Comparison of ENCODE assay signal across 8 mouse cellular contexts in genomic region chr8:80878801-80879425, GRCm38 (mm10). TPM values are rescaled to one million over a fixed set of nuclear protein-coding genes. Genes with fewer than 3 reads are reported as not detected.
DNase-seq lines count a peak whose midpoint lies in the region; ATAC-seq and TF ChIP-seq lines count a peak whose summit lies in the region.

No protein-coding gene starts in this region.

- ATAC-seq in forebrain, postnatal 0 days = no peak
- ATAC-seq in inflammation-experienced regulatory T-cells, adult 6 months = no peak

- DNase-seq in ES-E14 (ENCODE audit: low read depth, low spot score) = no peak
- DNase-seq in adrenal gland, postnatal 4 days (ENCODE audit: low spot score in 2 of 2) = peak; percentile 41 to 46
- DNase-seq in forebrain, postnatal 0 days = peak; percentile 64
- DNase-seq in hindbrain, embryonic 10.5 days (ENCODE audit: low spot score) = peak; percentile 63
- DNase-seq in layer of hippocampus, postnatal 36 days = peak; percentile 42 to 47
- DNase-seq in lung, postnatal 4 days = peak; percentile 80 to 81
- DNase-seq in right cerebral cortex, adult 2 months (ENCODE audit: low spot score in 2 of 2) = peak; percentile 26 to 31

- peak overlapping the region; percentile 74 for H3K4me2 ChIP-seq in forebrain, postnatal 0 days (ENCODE audit: low read depth)

- H3K9ac ChIP-seq in ES-E14 (ENCODE audit: insufficient read depth, low read depth, low read length, poor library complexity, severe bottlenecking) = peak overlapping the region; percentile 65; the same call in 1 of the 2 replicates
- H3K9ac ChIP-seq in forebrain, postnatal 0 days = peak overlapping the region; percentile 70

- peak; percentile 39 for TF ChIP-seq CTCF in forebrain, postnatal 0 days (IDR thresholded peaks at IDR 0.05; ENCODE audit: low read depth)

- H3K27ac ChIP-seq in ES-E14 (ENCODE audit: insufficient read depth, low read depth, low read length, poor library complexity, severe bottlenecking) = no peak overlapping the region
- peak overlapping the region; percentile 89; the same call in 1 of the 2 replicates for H3K27ac ChIP-seq in forebrain, postnatal 0 days (ENCODE audit: low read depth, low read length)
- peak overlapping the region; percentile 91 for H3K27ac ChIP-seq in hindbrain, embryonic 10.5 days

- H3K36me3 ChIP-seq in ES-E14 (ENCODE audit: control insufficient read depth, insufficient read depth, low read length, poor library complexity, severe bottlenecking) = no peaks in the 10 kb centered on the region
- H3K36me3 ChIP-seq in forebrain, postnatal 0 days (ENCODE audit: insufficient read depth) = no peaks in the 10 kb centered on the region
- H3K36me3 ChIP-seq in hindbrain, embryonic 10.5 days = no peaks in the 10 kb centered on the region

- H3K4me1 ChIP-seq in ES-E14 (ENCODE audit: control insufficient read depth in 2 of 2, insufficient read depth in 2 of 2, low read length in 2 of 2, poor library complexity in 1 of 2) = 0 out of 4 replicates have a peak, but pooled peaks cover 0 to 3% of the 10 kb centered on the region in 2 experiments
- H3K4me1 ChIP-seq in forebrain, postnatal 0 days (ENCODE audit: insufficient read depth) = no peaks in the 10 kb centered on the region; the same call in 1 of the 2 replicates
- H3K4me1 ChIP-seq in hindbrain, embryonic 10.5 days (replicated peaks) = peaks cover 35% of the 10 kb centered on the region

- in situ Hi-C loops in ES-E14 (cut with MboI; ENCODE audit: low sequenced_read_pairs in 2 of 2, unreplicated experiment in 2 of 2) = no loop called here

- 3% methylated on average over 26 of the region's 26 CpGs for WGBS in forebrain, postnatal 0 days
- WGBS in hindbrain, embryonic 10.5 days = under 1% methylated on average over 26 of the region's 26 CpGs

- no peaks in the 10 kb centered on the region for H3K27me3 ChIP-seq in forebrain, postnatal 0 days (ENCODE audit: insufficient read depth, low read length)
- no peaks in the 10 kb centered on the region for H3K27me3 ChIP-seq in hindbrain, embryonic 10.5 days (ENCODE audit: insufficient read depth, poor library complexity, severe bottlenecking)

- no peaks in the 10 kb centered on the region for H3K9me3 ChIP-seq in ES-E14 (ENCODE audit: control insufficient read depth, insufficient read depth, low read depth, low read length)
- no peaks in the 10 kb centered on the region for H3K9me3 ChIP-seq in forebrain, postnatal 0 days (ENCODE audit: low read length)
- no peaks in the 10 kb centered on the region for H3K9me3 ChIP-seq in hindbrain, embryonic 10.5 days

- peak overlapping the region; percentile 71 to 90 for H3K4me3 ChIP-seq in ES-E14 (ENCODE audit: insufficient read depth in 1 of 2, low read depth in 1 of 2, low read length in 2 of 2, poor library complexity in 1 of 2, severe bottlenecking in 1 of 2)
- peak overlapping the region; percentile 78 for H3K4me3 ChIP-seq in forebrain, postnatal 0 days (ENCODE audit: low read depth, low read length)
- peak overlapping the region; percentile 87 for H3K4me3 ChIP-seq in hindbrain, embryonic 10.5 days

TF ChIP-seq in ES-E14, 5 proteins besides CTCF, POLR2A, EP300 and RAD21:
- TF ChIP-seq MAFK (IDR thresholded peaks at IDR 0.05; ENCODE audit: insufficient read depth, low read depth, low read length) = no peak
- TF ChIP-seq ZC3H11A (IDR thresholded peaks at IDR 0.05; ENCODE audit: borderline replicate concordance, low read depth, low read length) = no peak
- TF ChIP-seq HCFC1 (IDR thresholded peaks at IDR 0.05; ENCODE audit: borderline replicate concordance, insufficient read depth, low read length) = no peak
- no peak for TF ChIP-seq CHD2 (IDR thresholded peaks at IDR 0.05; ENCODE audit: low read depth, low read length)
- TF ChIP-seq ZNF384 (IDR thresholded peaks at IDR 0.05; ENCODE audit: low read depth, low read length) = no peak

RNA-seq across cellular contexts. Expression of gene Gab1, which starts 1.4 kb away (rescaled TPM):
- 55.1 and 70.9 TPM in 2 replicates for total RNA-seq in ES-E14 (2012; rRNA removed)
- total RNA-seq in adrenal gland, postnatal 4 days (2021) = 10 to 100 TPM; 34.6 TPM
- 10.7 and 15.7 TPM in 2 replicates for total RNA-seq in forebrain, postnatal 0 days (2014; rRNA removed)
- polyA plus RNA-seq in forebrain, postnatal 0 days (2015; fragmentation: Nextera tagmentation; extraction: Ambion mirVana) = 7.5 and 9.8 TPM in 2 replicates
- polyA plus RNA-seq in hindbrain, embryonic 10.5 days (2016; fragmentation: Nextera tagmentation; extraction: Ambion mirVana) = 14.5 and 15.8 TPM in 2 replicates
- total RNA-seq in layer of hippocampus, postnatal 36 days (2021) = 10 to 100 TPM; 17.7 to 18.5 TPM
- polyA plus RNA-seq in inflammation-experienced regulatory T-cells, adult 6 months (2017; shearing (Covaris generic)) = not detected
